Mouse (Mus musculus) T-helper 1 cell (primary cell): ENCODE data around the gene Gse1.

Experiments
- in situ Hi-C: fragments of 300-600 bp; cut with MboI, MseI; formaldehyde crosslinking; loops from one replicate; pipeline ENCODE4 v1.15.1; 2025; ENCODE audit warnings: high pct_unique_total_duplicates

The Gse1 gene

GRCm38 (mm10) chr8:120475462-120476201 is 247.4 kb downstream of the Gse1 start:
- in situ Hi-C loops, result no loop called here

- in situ Hi-C loops, result no loop called here
Measured at GRCm38 (mm10) chr8:120476711-120477575, 248.7 kb downstream of the Gse1 start.

- in situ Hi-C loops, result no loop called here
Measured at GRCm38 (mm10) chr8:120478754-120479153, 250.5 kb downstream of the Gse1 start.

- in situ Hi-C loops, result no loop called here
Measured at GRCm38 (mm10) chr8:120479691-120480090, 251.4 kb downstream of the Gse1 start.

GRCm38 (mm10) chr8:120482015-120482689 is 253.9 kb downstream of the Gse1 start:
- in situ Hi-C loops, result no loop called here

- in situ Hi-C loops, result no loop called here
Measured at GRCm38 (mm10) chr8:120484460-120484859, 256.2 kb downstream of the Gse1 start.

GRCm38 (mm10) chr8:120485116-120485515 is 256.9 kb downstream of the Gse1 start:
- in situ Hi-C loops, result no loop called here

- in situ Hi-C loops, result no loop called here
Measured at GRCm38 (mm10) chr8:120485551-120486476, 257.6 kb downstream of the Gse1 start.

GRCm38 (mm10) chr8:120486477-120487376 is 258.5 kb downstream of the Gse1 start:
- in situ Hi-C loops, result no loop called here

- in situ Hi-C loops, result no loop called here
Measured at GRCm38 (mm10) chr8:120487377-120487728, 259.1 kb downstream of the Gse1 start.

- in situ Hi-C loops, result no loop called here
Measured at GRCm38 (mm10) chr8:120487729-120488510, 259.7 kb downstream of the Gse1 start.

GRCm38 (mm10) chr8:120488636-120489131 is 260.4 kb downstream of the Gse1 start:
- in situ Hi-C loops, result no loop called here

- in situ Hi-C loops, result no loop called here
Measured at GRCm38 (mm10) chr8:120489142-120489754, 261.0 kb downstream of the Gse1 start.

GRCm38 (mm10) chr8:120489771-120490281 is 261.6 kb downstream of the Gse1 start:
- in situ Hi-C loops, result loop anchor here (10.0 kb wide), 1 partner anchor 555 kb away; no protein-coding TSS in a partner anchor

- in situ Hi-C loops, result loop anchor here (10.0 kb wide), 1 partner anchor 554 kb away; no protein-coding TSS in a partner anchor
Measured at GRCm38 (mm10) chr8:120490354-120491141, 262.3 kb downstream of the Gse1 start.

- in situ Hi-C loops, result loop anchor here (10.0 kb wide), 1 partner anchor 554 kb away; no protein-coding TSS in a partner anchor
Measured at GRCm38 (mm10) chr8:120491166-120491793, 263.0 kb downstream of the Gse1 start.
